Mouse (Mus musculus): Measurements from ENCODE around the gene Pakap. TPM values are rescaled to one million over a fixed set of nuclear protein-coding genes. Genes with fewer than 3 reads are reported as not detected.

The Pakap gene
- polyA plus RNA-seq, 1 experiment from 2014 or later: 10.3 TPM

DNA sequence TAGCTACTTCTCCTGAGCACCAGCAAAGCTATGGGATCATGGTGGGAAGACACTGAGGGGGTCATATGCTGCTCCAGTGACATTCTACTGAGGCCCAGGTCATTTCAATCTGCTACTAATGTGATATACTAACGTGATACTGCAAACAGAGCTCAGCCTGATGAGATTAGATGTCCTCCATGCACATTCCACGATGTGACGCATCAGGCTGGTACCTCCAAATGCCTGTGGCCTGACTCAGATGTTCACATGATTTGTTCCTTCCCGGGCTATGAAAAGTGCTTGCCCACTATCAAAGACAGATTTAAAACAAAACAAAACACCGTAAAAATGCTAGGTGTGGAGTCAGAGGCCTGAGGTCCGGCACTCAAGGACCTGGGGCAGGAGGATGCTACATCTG is 236.9 kb downstream of the Pakap start:
- Histone ChIP-seq H3K4me2 (no peak overlapping the region), H3K27me3 (no peaks in the 10 kb centered on the region), H3K27ac (no peak overlapping the region), H3K9me3 (no peaks in the 10 kb centered on the region), H3K4me3 (no peak overlapping the region), H3K36me3 (0 out of 2 replicates have a peak, but pooled peaks cover 2% of the 10 kb centered on the region), H3K9ac (no peak overlapping the region), H3K4me1 (replicated peaks) (no peaks in the 10 kb centered on the region)
- ATAC-seq (ENCODE audit: low FRiP score): no peak
- 87% methylated on average over 6 of the region's 6 CpGs for WGBS

DNA sequence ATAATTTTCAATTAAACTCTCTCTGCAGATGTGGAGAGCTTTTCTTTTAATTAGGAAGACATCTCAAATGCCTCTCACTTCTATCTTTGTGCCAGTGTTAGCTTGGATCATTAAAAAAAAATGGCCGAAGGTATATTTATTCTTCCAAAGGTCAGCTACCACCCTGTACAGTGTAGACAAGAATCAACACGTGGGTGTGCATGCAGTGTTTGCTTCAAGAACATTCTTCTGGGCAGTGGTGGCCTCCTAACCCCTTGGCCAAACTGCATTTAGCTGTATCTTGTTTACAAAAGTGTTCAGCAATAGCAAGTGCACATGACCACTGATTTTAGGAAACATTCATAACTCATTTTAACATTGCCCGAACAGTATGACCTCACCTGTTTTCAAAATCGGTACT is 241.5 kb downstream of the Pakap start:
- no peak for ATAC-seq (ENCODE audit: low FRiP score)

DNA sequence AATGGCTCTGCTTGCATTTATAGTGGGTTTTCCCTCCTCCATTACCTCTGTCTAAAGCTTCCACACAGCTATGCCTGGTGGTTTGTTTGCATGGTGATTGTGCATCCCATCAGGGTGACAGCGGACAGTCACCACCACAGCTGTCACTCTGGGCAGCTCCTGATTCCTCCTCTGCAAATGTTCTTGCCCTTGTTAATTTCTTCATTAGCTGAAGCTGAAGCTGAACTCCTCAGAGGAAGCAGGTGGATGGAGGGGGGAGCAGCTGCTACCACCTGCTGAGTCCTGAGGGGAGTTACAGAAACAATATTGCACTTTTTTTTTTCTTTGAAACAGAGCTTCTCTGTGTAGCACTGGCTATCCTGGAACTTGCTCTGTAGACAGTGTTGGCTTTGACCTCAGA is 244.1 kb downstream of the Pakap start:
- ATAC-seq (ENCODE audit: low FRiP score): no peak
- H3K4me3 ChIP-seq: no peak overlapping the region
- 66% methylated on average over 1 of the region's 1 CpGs for WGBS

More for the DNA sequence above, 241.5 kb downstream of the Pakap start:
- H3K4me2 ChIP-seq: no peak overlapping the region
- 88% methylated on average over 4 of the region's 4 CpGs for WGBS
- no peaks in the 10 kb centered on the region for H3K9me3 ChIP-seq
- H3K4me1 ChIP-seq (replicated peaks): no peaks in the 10 kb centered on the region
- H3K27me3 ChIP-seq: no peaks in the 10 kb centered on the region
- no peak overlapping the region for H3K27ac ChIP-seq
- no peaks in the 10 kb centered on the region for H3K36me3 ChIP-seq
- no peak overlapping the region for H3K9ac ChIP-seq
- no peak overlapping the region for H3K4me3 ChIP-seq

DNA sequence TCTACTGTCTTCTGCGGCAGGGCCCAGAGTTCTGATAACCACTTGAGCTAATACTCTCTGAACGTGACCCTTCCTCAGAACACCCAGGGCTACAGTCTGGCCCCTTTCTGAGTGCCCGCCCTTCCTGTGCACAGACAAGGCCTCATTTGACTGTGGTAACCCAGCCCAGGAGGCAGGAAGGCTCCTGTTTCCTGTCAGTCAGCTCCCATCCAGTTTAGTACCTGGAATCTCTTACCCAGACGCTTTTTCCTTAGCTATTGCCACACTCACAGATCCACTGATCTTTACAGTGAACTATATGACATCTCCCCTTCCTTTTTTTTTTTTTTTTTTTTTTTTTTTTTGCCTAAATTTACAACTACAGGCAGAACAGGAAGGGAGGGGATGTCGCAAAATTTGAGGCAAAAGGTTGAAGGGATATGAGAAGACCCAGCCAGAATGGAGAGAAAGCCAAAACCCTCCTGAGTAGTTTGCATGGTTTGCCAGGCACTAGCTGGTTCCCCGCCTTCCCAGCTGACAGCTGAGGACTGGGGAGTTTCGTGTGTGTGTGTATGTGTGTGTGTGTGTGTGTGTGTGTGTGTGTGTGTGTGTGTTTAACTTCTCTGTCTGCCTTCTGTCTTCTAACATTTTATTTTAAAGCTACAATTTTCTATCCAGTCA is 245.1 kb downstream of the Pakap start:
- 70% methylated on average over 7 of the region's 7 CpGs for WGBS
- H3K27me3 ChIP-seq: no peaks in the 10 kb centered on the region
- H3K4me2 ChIP-seq: no peak overlapping the region
- H3K9me3 ChIP-seq: no peaks in the 10 kb centered on the region
- no peak overlapping the region for H3K27ac ChIP-seq
- ATAC-seq (ENCODE audit: low FRiP score): no peak
- H3K36me3 ChIP-seq: no peaks in the 10 kb centered on the region
- no peak overlapping the region for H3K9ac ChIP-seq
- H3K4me1 ChIP-seq (replicated peaks): no peaks in the 10 kb centered on the region
- no peak overlapping the region for H3K4me3 ChIP-seq

More for the DNA sequence above, 244.1 kb downstream of the Pakap start:
- Histone ChIP-seq H3K4me1 (replicated peaks) (no peaks in the 10 kb centered on the region), H3K27me3 (no peaks in the 10 kb centered on the region), H3K27ac (no peak overlapping the region), H3K9ac (no peak overlapping the region), H3K9me3 (no peaks in the 10 kb centered on the region), H3K4me2 (no peak overlapping the region), H3K36me3 (no peaks in the 10 kb centered on the region)

DNA sequence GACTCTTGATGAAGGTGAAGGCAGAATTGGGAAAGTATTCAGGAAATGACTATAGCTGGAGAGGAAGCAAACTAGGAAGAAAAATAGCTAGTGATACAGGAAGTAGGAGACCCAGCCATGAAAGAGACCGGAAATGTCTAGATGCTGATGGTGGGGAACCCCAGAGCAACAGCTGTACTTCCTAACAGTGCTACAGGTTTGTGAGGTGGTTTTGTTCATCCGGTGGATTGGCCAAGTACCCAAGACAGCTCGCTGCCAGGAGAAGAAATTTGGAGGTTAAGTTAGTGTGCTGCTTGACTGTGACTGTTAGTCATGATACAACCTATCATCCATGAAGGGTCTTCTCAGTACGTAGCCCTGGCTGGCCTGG is 245.6 kb downstream of the Pakap start:
- ATAC-seq (ENCODE audit: low FRiP score): no peak
- Histone ChIP-seq H3K9ac (no peak overlapping the region), H3K4me1 (replicated peaks) (no peaks in the 10 kb centered on the region), H3K27me3 (no peaks in the 10 kb centered on the region), H3K9me3 (no peaks in the 10 kb centered on the region), H3K36me3 (no peaks in the 10 kb centered on the region), H3K4me2 (no peak overlapping the region), H3K4me3 (no peak overlapping the region), H3K27ac (no peak overlapping the region)
- WGBS: 95% methylated on average over 4 of the region's 4 CpGs

DNA sequence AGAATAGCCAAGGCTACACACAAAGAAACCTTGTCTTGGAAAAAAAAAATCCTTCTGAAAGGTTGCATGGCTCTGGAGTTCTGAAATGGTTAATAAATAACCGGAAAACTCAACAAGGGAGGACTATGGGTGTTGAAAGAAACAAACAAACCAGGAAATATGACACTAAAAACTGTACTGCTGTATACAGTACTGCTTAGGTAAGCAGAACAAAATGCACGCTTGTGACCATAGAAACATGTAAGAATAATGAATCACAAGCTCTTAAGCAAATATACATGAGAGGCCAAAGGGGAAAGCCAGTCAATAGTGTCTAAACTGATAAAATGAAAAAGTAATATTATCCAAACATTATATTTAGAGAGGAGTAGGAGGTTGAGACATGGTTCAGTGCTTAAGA is 247.4 kb downstream of the Pakap start:
- H3K9ac ChIP-seq: no peak overlapping the region
- no peak overlapping the region for H3K4me2 ChIP-seq
- H3K27ac ChIP-seq: no peak overlapping the region
- 92% methylated on average over 2 of the region's 2 CpGs for WGBS
- no peaks in the 10 kb centered on the region for H3K36me3 ChIP-seq
- H3K4me3 ChIP-seq: no peak overlapping the region
- ATAC-seq (ENCODE audit: low FRiP score): no peak
- no peaks in the 10 kb centered on the region for H3K4me1 ChIP-seq (replicated peaks)
- no peaks in the 10 kb centered on the region for H3K27me3 ChIP-seq
- no peaks in the 10 kb centered on the region for H3K9me3 ChIP-seq

DNA sequence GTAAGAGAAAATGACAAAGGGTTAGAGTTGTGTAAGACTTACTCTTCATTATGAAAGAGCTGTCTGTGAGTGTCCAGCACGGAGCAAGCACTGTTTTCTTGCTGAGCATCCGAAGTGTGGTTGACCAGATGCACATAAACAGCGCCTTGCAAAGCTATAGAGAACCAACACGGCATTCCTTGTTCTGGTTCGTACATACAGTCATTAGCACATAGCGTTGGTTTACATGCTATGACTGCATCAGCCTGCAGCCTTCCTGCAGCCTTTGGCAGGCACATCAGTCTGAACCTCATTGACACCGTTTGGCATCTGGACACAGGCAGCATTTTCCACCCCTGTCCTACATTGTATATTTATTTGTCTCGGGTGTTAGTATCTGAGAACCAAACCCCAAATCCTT is 248.2 kb downstream of the Pakap start:
- no peaks in the 10 kb centered on the region for H3K9me3 ChIP-seq
- H3K4me1 ChIP-seq (replicated peaks): peaks cover 4% of the 10 kb centered on the region; the same call in 1 of the 2 replicates
- H3K9ac ChIP-seq: no peak overlapping the region
- H3K27ac ChIP-seq: no peak overlapping the region
- H3K27me3 ChIP-seq: no peaks in the 10 kb centered on the region
- no peak overlapping the region for H3K4me3 ChIP-seq
- no peak overlapping the region for H3K4me2 ChIP-seq
- 95% methylated on average over 8 of the region's 8 CpGs for WGBS
- ATAC-seq (ENCODE audit: low FRiP score): no peak
- no peaks in the 10 kb centered on the region for H3K36me3 ChIP-seq

DNA sequence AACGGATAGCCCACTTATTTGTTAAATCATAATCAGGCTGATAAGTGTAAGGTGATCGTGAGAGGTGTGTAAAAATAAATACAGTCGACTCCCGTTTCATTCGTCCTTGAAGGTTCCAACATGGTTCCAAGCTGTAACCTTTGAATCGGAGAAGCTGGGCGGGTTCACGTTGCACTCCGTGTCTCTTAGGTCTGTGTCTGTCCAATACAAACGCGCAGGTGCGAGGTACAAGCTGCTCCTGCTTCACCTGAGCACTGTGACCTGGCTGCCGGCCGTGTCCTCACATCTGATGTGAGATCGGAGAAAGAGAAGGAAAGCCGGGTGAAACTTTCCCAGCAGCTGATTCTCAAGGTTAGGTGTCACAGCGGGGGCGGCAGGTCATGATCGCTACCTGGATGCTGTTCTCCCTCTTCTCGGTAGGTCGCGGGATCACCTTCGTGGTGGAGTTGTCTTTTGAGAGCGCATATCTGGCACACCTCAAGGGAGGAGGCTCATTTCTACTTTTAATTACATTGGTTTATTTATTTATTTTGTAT is 252.9 kb downstream of the Pakap start:
- Histone ChIP-seq H3K4me3 (no peak overlapping the region), H3K4me2 (no peak overlapping the region), H3K27me3 (no peaks in the 10 kb centered on the region), H3K9me3 (no peaks in the 10 kb centered on the region), H3K36me3 (no peaks in the 10 kb centered on the region), H3K4me1 (replicated peaks) (peaks cover 28% of the 10 kb centered on the region), H3K27ac (no peak overlapping the region), H3K9ac (no peak overlapping the region)
- no peak for ATAC-seq (ENCODE audit: low FRiP score)
- 88% methylated on average over 24 of the region's 24 CpGs for WGBS

DNA sequence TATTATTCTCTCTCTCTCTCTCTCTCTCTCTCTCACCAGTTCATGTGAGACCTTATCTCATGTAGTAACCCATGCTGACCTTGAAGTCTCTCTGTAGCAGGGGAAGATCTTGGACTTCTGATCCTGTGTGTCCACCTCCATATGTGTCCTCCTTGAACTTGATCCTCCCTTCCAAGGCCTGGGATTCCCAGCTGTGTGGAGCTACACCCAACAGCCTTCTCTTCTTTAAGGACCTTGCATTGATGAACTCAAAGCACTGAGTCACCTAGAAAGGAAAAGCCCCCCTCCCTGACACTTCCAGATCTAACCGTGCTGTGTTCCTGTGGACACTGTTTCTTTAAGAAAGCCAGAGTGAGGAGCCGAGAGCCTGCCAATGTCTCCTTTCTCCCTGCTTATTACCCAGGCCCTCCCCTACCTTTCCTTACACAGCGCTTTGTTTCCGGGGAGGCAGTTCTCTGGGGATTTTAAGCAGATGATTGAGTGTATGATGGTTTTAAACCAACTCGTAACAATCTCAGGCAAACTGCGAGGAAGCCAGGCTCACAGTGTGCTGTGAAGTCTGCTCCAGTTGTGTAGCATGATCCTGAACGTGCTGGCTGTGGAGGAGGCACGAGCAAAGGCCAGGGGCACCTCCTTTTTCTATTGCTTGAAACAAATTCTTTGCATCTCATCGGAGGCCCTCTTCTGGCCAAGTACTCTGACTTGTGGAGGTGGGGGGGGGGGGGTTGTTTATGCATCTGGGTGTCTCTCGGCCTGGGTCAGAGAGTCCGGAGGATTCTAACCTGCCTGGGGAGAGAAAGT is 253.8 kb downstream of the Pakap start:
- H3K9ac ChIP-seq: peak overlapping the region; percentile 63
- no peaks in the 10 kb centered on the region for H3K9me3 ChIP-seq
- peaks cover 28% of the 10 kb centered on the region for H3K4me1 ChIP-seq (replicated peaks)
- peak overlapping the region; percentile 87 for H3K27ac ChIP-seq
- WGBS: 8% methylated on average over 11 of the region's 11 CpGs
- peak overlapping the region; percentile 44 for H3K4me2 ChIP-seq
- no peaks in the 10 kb centered on the region for H3K36me3 ChIP-seq
- ATAC-seq (ENCODE audit: low FRiP score): peak; percentile 69; the same call in 1 of the 2 replicates
- H3K27me3 ChIP-seq: no peaks in the 10 kb centered on the region
- peak overlapping the region; percentile 24 for H3K4me3 ChIP-seq

DNA sequence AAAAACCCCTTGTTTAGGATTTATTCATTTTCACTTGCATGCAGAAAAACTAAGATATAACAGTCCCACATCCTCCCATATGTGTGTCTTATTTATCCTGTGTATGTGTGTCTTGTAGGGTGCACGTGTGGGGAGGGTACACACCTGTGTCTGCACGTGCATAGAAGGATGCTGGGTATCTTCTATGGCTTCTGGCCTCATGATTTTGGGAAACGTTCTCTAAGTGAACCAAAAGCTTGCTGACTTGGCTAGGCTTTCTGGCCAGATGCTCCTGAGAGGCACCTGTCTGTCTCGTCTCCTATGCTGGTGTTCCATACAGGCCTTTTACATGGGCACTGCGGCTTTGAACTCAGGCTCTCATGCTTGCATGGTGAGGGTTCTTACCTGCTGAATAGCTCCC is 254.7 kb downstream of the Pakap start:
- no peak overlapping the region for H3K9ac ChIP-seq
- H3K27me3 ChIP-seq: no peaks in the 10 kb centered on the region
- H3K4me2 ChIP-seq: no peak overlapping the region
- H3K4me1 ChIP-seq (replicated peaks): peaks cover 28% of the 10 kb centered on the region
- no peaks in the 10 kb centered on the region for H3K36me3 ChIP-seq
- H3K4me3 ChIP-seq: no peak overlapping the region
- H3K27ac ChIP-seq: no peak overlapping the region
- no peak for ATAC-seq (ENCODE audit: low FRiP score)
- H3K9me3 ChIP-seq: no peaks in the 10 kb centered on the region
- WGBS: 91% methylated on average over 5 of the region's 5 CpGs

DNA sequence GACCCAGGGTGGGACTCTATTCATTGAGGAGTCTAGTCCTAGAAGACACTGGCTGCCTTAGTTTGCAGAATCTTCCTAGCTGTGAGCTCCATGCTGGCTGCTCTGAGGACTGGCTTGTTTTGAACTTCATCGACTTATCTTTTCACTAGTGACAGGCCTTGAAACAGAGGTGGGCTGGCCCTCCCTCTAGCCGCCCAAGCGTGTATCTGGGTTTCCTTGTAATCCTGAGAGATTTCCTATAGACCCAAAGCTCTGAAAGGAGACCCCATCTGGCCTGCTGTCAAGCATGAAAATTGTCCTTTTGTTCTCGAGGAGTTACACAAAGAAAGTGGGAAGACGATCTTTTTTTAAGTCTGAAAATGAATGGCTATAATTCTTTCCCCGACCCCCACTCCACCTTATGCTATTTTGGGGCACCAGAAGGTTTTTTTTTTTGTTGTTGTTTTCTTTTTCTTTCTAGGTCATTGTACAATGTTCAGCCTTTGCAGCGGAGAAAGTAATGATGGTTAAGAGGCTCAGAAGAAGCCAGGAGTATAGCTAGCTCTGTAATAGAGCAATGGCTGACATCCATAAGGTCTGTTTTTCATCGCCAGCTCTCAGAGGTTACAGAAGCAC is 256.8 kb downstream of the Pakap start:
- no peak overlapping the region for H3K4me2 ChIP-seq
- H3K9me3 ChIP-seq: no peaks in the 10 kb centered on the region
- no peaks in the 10 kb centered on the region for H3K36me3 ChIP-seq
- H3K27ac ChIP-seq: peak overlapping the region; percentile 46; the same call in 1 of the 2 replicates
- peak; percentile 36; the same call in 1 of the 2 replicates for ATAC-seq (ENCODE audit: low FRiP score)
- no peaks in the 10 kb centered on the region for H3K27me3 ChIP-seq
- no peak overlapping the region for H3K4me3 ChIP-seq
- no peak overlapping the region for H3K9ac ChIP-seq
- 9% methylated on average over 8 of the region's 8 CpGs for WGBS
- H3K4me1 ChIP-seq (replicated peaks): peaks cover 33% of the 10 kb centered on the region

DNA sequence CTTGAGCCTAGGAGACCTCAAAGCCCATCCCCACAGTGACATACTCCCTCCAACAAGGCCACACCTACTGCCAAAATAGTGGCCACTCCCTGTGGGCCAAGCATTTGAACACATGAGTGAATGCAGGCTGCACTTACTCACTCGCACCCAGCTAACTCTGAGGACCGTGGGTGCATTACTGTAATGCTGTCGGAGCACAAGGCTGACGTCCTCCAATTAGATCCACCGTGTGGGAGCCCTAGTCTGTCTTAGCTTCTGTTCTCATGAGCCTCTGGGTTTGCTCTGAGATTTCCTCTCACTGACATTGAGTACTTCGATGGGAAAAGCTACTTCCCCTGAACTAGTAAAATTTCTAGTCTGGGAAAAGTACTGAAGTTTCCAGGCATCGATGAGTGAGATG is 258.3 kb downstream of the Pakap start:
- Histone ChIP-seq H3K27me3 (no peaks in the 10 kb centered on the region), H3K4me1 (replicated peaks) (peaks cover 32% of the 10 kb centered on the region), H3K9me3 (no peaks in the 10 kb centered on the region), H3K4me2 (no peak overlapping the region), H3K4me3 (no peak overlapping the region), H3K27ac (no peak overlapping the region), H3K36me3 (no peaks in the 10 kb centered on the region), H3K9ac (no peak overlapping the region)
- ATAC-seq (ENCODE audit: low FRiP score): no peak
- WGBS: 86% methylated on average over 7 of the region's 7 CpGs
